29 mouse cellular contexts compared by ENCODE assay signal in genomic region chr2:34042336-34042735, GRCm38 (mm10).
DNase-seq lines count a peak whose midpoint lies in the region; ATAC-seq and TF ChIP-seq lines count a peak whose summit lies in the region.
"Had no signal": no experiment of that assay in that cellular context is flagged by ENCODE, and none has a peak within 500 bp of the region (broad histone marks: within the 10 kb centered on the region; RNA-seq: fewer than 3 reads in every experiment).

No protein-coding gene starts in this region.

- H3K36me3 ChIP-seq in kidney, embryonic 15.5 days: no peaks in the 10 kb centered on the region
- H3K36me3 ChIP-seq in kidney, embryonic 14.5 days (ENCODE audit: control insufficient read depth, insufficient read depth, low read length): no peaks in the 10 kb centered on the region
- no peaks in the 10 kb centered on the region for H3K36me3 ChIP-seq in lung, embryonic 14.5 days (ENCODE audit: insufficient read depth)
- H3K36me3 ChIP-seq in forebrain, embryonic 10.5 days (replicated peaks): no peaks in the 10 kb centered on the region
- no peaks in the 10 kb centered on the region for H3K36me3 ChIP-seq in liver, postnatal 0 days (replicated peaks; ENCODE audit: insufficient read depth, low read length)
- H3K36me3 ChIP-seq: embryonic facial prominence, embryonic 10.5 days; embryonic facial prominence, embryonic 15.5 days; hindbrain, embryonic 12.5 days; limb, embryonic 10.5 days; limb, embryonic 15.5 days; neural tube, embryonic 13.5 days had no signal

- TF ChIP-seq CTCF in lung, embryonic 14.5 days (IDR thresholded peaks at IDR 0.05; ENCODE audit: low read depth): no peak
- no peak for TF ChIP-seq CTCF in lung, adult 2 months (IDR thresholded peaks at IDR 0.05; ENCODE audit: insufficient read depth, low read length)
- no peak for TF ChIP-seq CTCF in liver, postnatal 0 days (IDR thresholded peaks at IDR 0.05; ENCODE audit: low read depth)

- H3K9me3 ChIP-seq in kidney, embryonic 15.5 days (replicated peaks): no peaks in the 10 kb centered on the region
- no peaks in the 10 kb centered on the region for H3K9me3 ChIP-seq in kidney, embryonic 14.5 days (ENCODE audit: control insufficient read depth, low read length)
- H3K9me3 ChIP-seq in lung, embryonic 14.5 days (ENCODE audit: low read depth, low read length): no peaks in the 10 kb centered on the region
- H3K9me3 ChIP-seq in forebrain, embryonic 10.5 days: no peaks in the 10 kb centered on the region
- no peaks in the 10 kb centered on the region for H3K9me3 ChIP-seq in liver, postnatal 0 days (ENCODE audit: low read length)
- H3K9me3 ChIP-seq: embryonic facial prominence, embryonic 10.5 days; embryonic facial prominence, embryonic 15.5 days; hindbrain, embryonic 12.5 days; limb, embryonic 10.5 days; limb, embryonic 15.5 days; neural tube, embryonic 13.5 days had no signal

- no peaks in the 10 kb centered on the region for H3K27me3 ChIP-seq in kidney, embryonic 15.5 days
- no peaks in the 10 kb centered on the region; the same call in 1 of the 2 replicates for H3K27me3 ChIP-seq in kidney, embryonic 14.5 days (ENCODE audit: control insufficient read depth, insufficient read depth, low read length)
- H3K27me3 ChIP-seq in lung, embryonic 14.5 days (ENCODE audit: insufficient read depth, low read length): no peaks in the 10 kb centered on the region
- H3K27me3 ChIP-seq in forebrain, embryonic 10.5 days (ENCODE audit: poor library complexity, severe bottlenecking): 0 out of 2 replicates have a peak, but pooled peaks cover 4% of the 10 kb centered on the region
- no peaks in the 10 kb centered on the region for H3K27me3 ChIP-seq in liver, postnatal 0 days (ENCODE audit: insufficient read depth, low read length)
- H3K27me3 ChIP-seq: embryonic facial prominence, embryonic 15.5 days; hindbrain, embryonic 12.5 days; limb, embryonic 15.5 days; neural tube, embryonic 13.5 days had no signal

- no peak for TF ChIP-seq POLR2A in lung, adult 2 months (IDR thresholded peaks at IDR 0.05; ENCODE audit: borderline replicate concordance, extremely low read depth, low read depth, low read length)

- peaks cover 15% of the 10 kb centered on the region for H3K4me1 ChIP-seq in kidney, embryonic 15.5 days
- 0 out of 2 replicates have a peak, but pooled peaks cover 3% of the 10 kb centered on the region for H3K4me1 ChIP-seq in kidney, embryonic 14.5 days (ENCODE audit: control insufficient read depth, insufficient read depth, low read length)
- no peaks in the 10 kb centered on the region for H3K4me1 ChIP-seq in lung, embryonic 14.5 days (ENCODE audit: insufficient read depth)
- H3K4me1 ChIP-seq in lung, adult 2 months (ENCODE audit: control insufficient read depth, insufficient read depth, low read length): no peaks in the 10 kb centered on the region
- H3K4me1 ChIP-seq in forebrain, embryonic 10.5 days: no peaks in the 10 kb centered on the region
- H3K4me1 ChIP-seq in liver, postnatal 0 days (ENCODE audit: insufficient read depth): no peaks in the 10 kb centered on the region
- H3K4me1 ChIP-seq: embryonic facial prominence, embryonic 15.5 days; hindbrain, embryonic 12.5 days; neural tube, embryonic 13.5 days had no signal

- H3K4me2 ChIP-seq in kidney, embryonic 15.5 days: no peak overlapping the region
- H3K4me2 ChIP-seq in kidney, embryonic 14.5 days (replicated peaks; ENCODE audit: low read depth, low read length): no peak overlapping the region
- no peak overlapping the region for H3K4me2 ChIP-seq in lung, embryonic 14.5 days
- no peak overlapping the region for H3K4me2 ChIP-seq in liver, postnatal 0 days (ENCODE audit: low read depth, low read length)
- H3K4me2 ChIP-seq: embryonic facial prominence, embryonic 15.5 days; heart, embryonic 11.5 days; hindbrain, embryonic 12.5 days; limb, embryonic 15.5 days; midbrain, embryonic 11.5 days; neural tube, embryonic 13.5 days had no signal

- DNase-seq in lung, embryonic 14.5 days: peak; percentile 31
- DNase-seq in lung, adult 2 months: no peak
- peak; percentile 74 for DNase-seq in thymus, postnatal 0 days (ENCODE audit: low spot score)
- DNase-seq in thymus, postnatal 4 days: peak; percentile 44
- no peak for DNase-seq in forebrain, embryonic 10.5 days (ENCODE audit: extremely low spot score, low spot score)
- DNase-seq in liver, postnatal 0 days: no peak
- DNase-seq: adrenal gland, postnatal 10 days; cerebellum, adult 8-10 months; cerebellum, postnatal 25 days; gastrocnemius, postnatal 25 days; heart, adult 11 months; heart, postnatal 36 days; lung, postnatal 36 days; right cerebral cortex, postnatal 4 days had no signal

- H3K4me3 ChIP-seq in kidney, embryonic 15.5 days (replicated peaks): no peak overlapping the region
- no peak overlapping the region for H3K4me3 ChIP-seq in kidney, embryonic 14.5 days (ENCODE audit: low read length)
- no peak overlapping the region for H3K4me3 ChIP-seq in lung, embryonic 14.5 days (ENCODE audit: low read depth, low read length)
- no peak overlapping the region for H3K4me3 ChIP-seq in lung, adult 2 months (replicated peaks; ENCODE audit: extremely low read depth, low read depth, low read length)
- H3K4me3 ChIP-seq in forebrain, embryonic 10.5 days: no peak overlapping the region
- H3K4me3 ChIP-seq in liver, postnatal 0 days (ENCODE audit: low read depth, low read length): no peak overlapping the region
- H3K4me3 ChIP-seq: embryonic facial prominence, embryonic 10.5 days; embryonic facial prominence, embryonic 15.5 days; hindbrain, embryonic 12.5 days; limb, embryonic 10.5 days; limb, embryonic 15.5 days; myocyte; neural tube, embryonic 13.5 days had no signal

- H3K27ac ChIP-seq in kidney, embryonic 15.5 days: peak overlapping the region; percentile 14; the same call in 1 of the 2 replicates
- no peak overlapping the region for H3K27ac ChIP-seq in kidney, embryonic 14.5 days (ENCODE audit: low read depth, low read length)
- no peak overlapping the region for H3K27ac ChIP-seq in lung, embryonic 14.5 days (ENCODE audit: low read depth)
- H3K27ac ChIP-seq in forebrain, embryonic 10.5 days: no peak overlapping the region
- no peak overlapping the region for H3K27ac ChIP-seq in liver, postnatal 0 days (ENCODE audit: low read depth)
- H3K27ac ChIP-seq: embryonic facial prominence, embryonic 10.5 days; embryonic facial prominence, embryonic 15.5 days; hindbrain, embryonic 12.5 days; hindbrain, postnatal 0 days; limb, embryonic 10.5 days; limb, embryonic 15.5 days; liver, embryonic 14.5 days; neural tube, embryonic 13.5 days had no signal

- H3K9ac ChIP-seq in kidney, embryonic 15.5 days: no peak overlapping the region
- no peak overlapping the region for H3K9ac ChIP-seq in kidney, embryonic 14.5 days (ENCODE audit: low read depth, low read length)
- no peak overlapping the region for H3K9ac ChIP-seq in lung, embryonic 14.5 days
- H3K9ac ChIP-seq in liver, postnatal 0 days (replicated peaks): no peak overlapping the region
- H3K9ac ChIP-seq: embryonic facial prominence, embryonic 15.5 days; hindbrain, embryonic 12.5 days; limb, embryonic 15.5 days; liver, embryonic 14.5 days; neural tube, embryonic 13.5 days had no signal

- no peak for ATAC-seq in kidney, embryonic 15.5 days (replicated peaks; ENCODE audit: low FRiP score)
- no peak for ATAC-seq in kidney, embryonic 14.5 days (ENCODE audit: low FRiP score, low TSS enrichment)
- ATAC-seq in lung, embryonic 14.5 days (ENCODE audit: insufficient read depth): no peak
- no peak for ATAC-seq in liver, postnatal 0 days
- ATAC-seq: forebrain, embryonic 14.5 days; hindbrain, postnatal 0 days; intestine, embryonic 16.5 days had no signal

- WGBS in kidney, embryonic 15.5 days: 35% methylated on average over 7 of the region's 7 CpGs
- WGBS in kidney, embryonic 14.5 days: 31% methylated on average over 7 of the region's 7 CpGs
- WGBS in lung, embryonic 14.5 days: 31% methylated on average over 7 of the region's 7 CpGs
- 33% methylated on average over 7 of the region's 7 CpGs for WGBS in lung, adult 2 months
- WGBS in forebrain, embryonic 10.5 days: 70% methylated on average over 7 of the region's 7 CpGs
- WGBS in liver, postnatal 0 days (ENCODE audit: insufficient replicate concordance): 34% methylated on average over 7 of the region's 7 CpGs

- no peak for TF ChIP-seq EP300 in liver, postnatal 0 days (IDR thresholded peaks at IDR 0.05; ENCODE audit: low read depth)

Comparison
In these comparisons a context has a peak if more than half of its experiments do, and no peak if none do; other contexts are left out.
1. DNase-seq: peak in lung, embryonic 14.5 days (single experiment), thymus, postnatal 0 days (single experiment) and thymus, postnatal 4 days (single experiment); none in lung, adult 2 months (single experiment), forebrain, embryonic 10.5 days (single experiment) and liver, postnatal 0 days (single experiment).